Mouse (Mus musculus) urinary bladder, postnatal 36 days (tissue): Measurements from ENCODE around the gene Gpr183.

Experiments used
- DNase-seq, 2 experiments: peaks; one replicate each; pipeline ENCODE4 v3.0.0; 2022; ENCODE audit warnings: low spot score in 2 of 2, mixed read lengths in 1 of 2

Gpr183 gene

GRCm38 (mm10) chr14:121987691-121988090 lies 22.7 kb upstream of the Gpr183 start:
- DNase-seq, result no peak

GRCm38 (mm10) chr14:121987287-121987686 lies 22.3 kb upstream of the Gpr183 start:
- no peak for DNase-seq

DNA sequence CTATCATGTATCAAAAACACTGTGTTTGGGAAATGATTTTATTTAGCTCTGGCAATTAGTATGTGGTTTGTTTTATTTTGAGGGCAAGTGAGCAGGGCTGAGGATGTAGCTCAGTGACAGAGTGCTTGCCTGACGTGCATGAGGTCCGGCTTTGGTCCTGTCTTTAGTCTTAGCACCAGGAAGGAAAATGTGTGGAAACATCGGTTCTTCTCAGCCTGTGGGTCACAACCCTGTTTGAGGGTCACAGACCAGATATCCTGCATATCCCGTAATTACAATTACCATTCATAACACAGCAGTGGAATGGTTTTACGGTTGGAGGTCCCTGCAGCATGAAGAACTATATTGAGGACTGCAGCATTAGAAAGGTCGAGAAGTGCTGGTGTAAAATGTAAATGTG lies 21.0 kb upstream of the Gpr183 start:
- no peak for DNase-seq

- no peak for DNase-seq
Measured at GRCm38 (mm10) chr14:121985477-121985876, 20.5 kb upstream of the Gpr183 start.

GRCm38 (mm10) chr14:121983009-121983933 lies 18.3 kb upstream of the Gpr183 start:
- DNase-seq, result no peak

DNA sequence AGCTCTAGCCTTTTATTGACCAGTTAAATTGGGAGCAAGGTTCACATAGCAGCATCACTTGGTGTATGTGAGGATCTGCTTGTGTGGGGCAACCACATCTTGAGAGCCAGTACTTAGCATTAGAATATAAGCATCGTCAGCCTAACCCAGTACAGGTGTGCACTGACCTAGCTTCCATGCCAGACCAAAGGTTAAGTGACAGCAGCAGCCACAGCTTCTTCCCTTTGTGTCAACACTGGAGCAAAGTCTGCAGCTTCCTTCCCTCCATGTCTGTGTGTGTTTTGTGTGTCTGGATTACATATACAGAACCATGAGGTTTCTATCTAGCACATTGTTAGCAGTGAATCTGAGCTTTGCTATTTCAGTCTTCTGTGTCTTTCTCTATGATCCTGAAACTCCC lies 16.5 kb upstream of the Gpr183 start:
- DNase-seq, result no peak

DNA sequence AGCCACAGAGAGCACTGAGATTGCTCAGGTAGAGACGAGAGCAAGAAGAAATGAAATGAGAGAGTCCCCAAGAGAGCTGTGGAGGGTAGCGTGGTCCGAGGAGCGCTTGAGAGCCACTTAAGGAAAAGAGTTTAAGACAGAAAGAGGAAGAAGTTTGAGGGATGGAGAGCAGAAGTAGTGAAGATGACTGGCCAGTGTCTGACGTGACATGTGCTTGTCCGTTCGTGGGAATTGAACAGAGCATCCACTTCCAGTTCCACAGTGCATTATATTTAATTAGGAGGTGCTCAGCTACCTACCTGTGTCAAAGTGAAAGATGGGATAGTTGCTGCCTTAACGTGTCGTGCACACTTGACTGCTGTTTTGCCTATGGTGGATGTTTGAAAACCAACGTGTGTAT lies 8.1 kb upstream of the Gpr183 start:
- no peak for DNase-seq

DNA sequence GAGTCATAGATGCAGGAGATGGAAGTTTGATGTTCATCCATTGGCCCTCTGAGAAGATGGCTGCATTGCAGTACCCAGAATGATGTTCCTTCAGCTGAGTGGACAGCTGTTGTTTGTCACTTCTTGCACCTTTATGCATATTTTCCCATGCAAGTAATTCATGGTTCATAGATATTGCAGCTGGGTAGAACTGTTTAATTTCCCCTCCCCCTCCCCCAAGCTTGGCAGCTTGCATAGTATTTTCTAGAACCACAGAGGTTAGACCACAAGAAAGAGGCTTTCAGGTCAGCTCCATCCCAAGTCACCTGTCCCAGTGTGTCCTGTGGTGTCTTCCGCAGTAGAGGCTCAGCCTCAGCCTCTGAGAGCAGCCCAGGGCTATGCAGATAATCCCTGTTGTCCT lies 5.4 kb upstream of the Gpr183 start:
- DNase-seq, result no peak

GRCm38 (mm10) chr14:121967095-121967494 lies 2.1 kb upstream of the Gpr183 start:
- no peak for DNase-seq

GRCm38 (mm10) chr14:121965461-121965860 lies 466 bp upstream of the Gpr183 start:
- DNase-seq, result no peak

DNA sequence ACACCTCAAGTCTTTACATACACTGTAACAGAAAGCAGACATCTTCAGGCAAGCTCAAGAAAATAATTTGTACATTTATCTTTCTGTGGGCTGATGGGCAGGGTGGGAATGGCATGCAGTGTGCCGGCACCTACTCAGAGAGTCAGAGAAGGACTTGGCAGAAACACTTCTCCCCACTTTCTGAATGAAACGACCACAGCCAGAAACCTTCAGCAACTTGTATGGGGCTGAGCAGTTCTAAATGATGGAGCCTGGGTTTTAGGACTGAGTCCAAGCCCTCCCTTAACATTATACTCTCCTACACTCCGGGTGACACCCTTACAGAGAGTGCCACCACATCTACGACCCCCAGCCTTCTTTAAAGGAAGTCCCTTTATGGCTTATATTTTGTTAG lies 1.1 kb downstream of the Gpr183 start:
- DNase-seq, result no peak

GRCm38 (mm10) chr14:121963251-121963941 lies 1.6 kb downstream of the Gpr183 start:
- DNase-seq, result no peak

GRCm38 (mm10) chr14:121962128-121962890 lies 2.7 kb downstream of the Gpr183 start:
- DNase-seq, result no peak

GRCm38 (mm10) chr14:121961496-121962127 lies 3.4 kb downstream of the Gpr183 start:
- no peak for DNase-seq

GRCm38 (mm10) chr14:121960997-121961396 lies 4.0 kb downstream of the Gpr183 start:
- DNase-seq, result no peak

DNA sequence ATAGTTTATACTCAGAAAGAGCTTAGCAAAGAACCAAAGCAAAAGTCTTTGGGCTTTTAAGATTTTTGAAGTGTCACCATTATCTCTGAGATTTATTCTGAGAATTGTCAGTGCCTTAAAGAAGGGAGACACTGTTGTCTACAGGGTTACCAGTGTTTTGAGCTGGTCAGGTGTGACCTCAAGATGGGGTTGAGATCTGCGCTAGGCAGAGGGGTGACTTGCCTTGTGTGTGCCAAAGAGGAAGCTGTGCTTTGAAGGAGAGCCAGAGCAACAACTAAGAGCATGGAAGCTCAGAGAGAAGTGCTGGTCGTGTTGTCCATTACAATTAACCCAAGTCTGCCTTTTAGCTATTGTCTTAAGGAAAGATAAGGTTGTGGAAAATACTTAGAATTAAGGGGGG lies 4.5 kb downstream of the Gpr183 start:
- DNase-seq, result no peak

DNA sequence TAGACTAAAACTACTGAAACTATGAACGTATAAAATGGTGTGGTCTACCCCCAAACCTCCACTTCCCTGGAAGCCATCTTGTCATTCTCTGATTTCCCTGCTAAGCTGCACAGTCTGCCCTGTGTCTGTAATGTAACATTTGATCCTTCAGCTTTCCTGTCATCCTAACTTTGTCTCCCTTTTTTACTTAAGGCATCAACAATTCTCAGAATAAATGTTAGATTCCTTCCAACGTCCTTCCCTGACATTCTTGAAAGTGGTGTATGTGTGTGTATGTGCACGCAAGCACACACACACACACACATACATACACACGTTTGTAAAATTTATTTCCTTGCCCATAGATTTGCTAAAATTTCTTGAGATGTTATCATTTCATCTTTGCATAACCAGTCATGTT lies 5.0 kb downstream of the Gpr183 start:
- DNase-seq, result no peak

- DNase-seq, result no peak
Measured at GRCm38 (mm10) chr14:121959538-121959980, 5.4 kb downstream of the Gpr183 start.

DNA sequence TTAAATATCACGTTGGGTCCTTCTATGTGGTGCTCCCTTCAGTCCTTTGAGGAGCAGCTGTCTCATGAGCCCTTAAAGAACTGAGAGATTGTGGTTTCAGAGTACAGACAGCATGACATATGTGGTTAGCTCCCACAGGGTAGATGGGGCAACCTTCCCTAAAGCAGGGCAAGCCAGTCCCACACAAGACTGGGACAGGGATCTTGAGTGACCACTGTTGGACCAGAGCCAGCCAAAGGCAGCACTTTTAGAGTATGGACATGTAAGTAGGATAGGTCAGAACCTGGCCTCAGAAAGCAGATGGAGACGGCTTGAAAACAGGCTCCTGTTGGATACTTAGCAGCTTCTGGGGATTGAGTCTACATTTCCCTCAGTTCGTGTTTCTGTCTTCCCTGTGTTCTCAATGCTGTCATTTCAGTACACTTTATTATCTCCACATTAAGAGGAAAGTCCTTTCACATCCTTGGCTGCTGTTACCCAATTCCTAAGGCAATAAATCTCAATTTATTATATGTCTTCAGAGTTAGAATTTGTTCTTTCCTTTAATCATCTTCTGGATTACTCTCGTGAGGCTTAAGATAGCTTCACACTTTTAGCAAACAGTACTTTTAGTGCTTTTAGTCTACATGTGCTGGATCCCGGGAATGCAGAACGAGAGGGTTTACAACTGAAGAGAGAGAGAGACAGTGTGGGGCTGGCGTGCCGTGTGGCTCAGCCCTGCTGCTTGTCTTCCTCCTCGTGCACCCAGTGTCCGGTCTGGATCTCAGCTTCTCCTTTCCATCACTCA lies 6.1 kb downstream of the Gpr183 start:
- no peak for DNase-seq

DNA sequence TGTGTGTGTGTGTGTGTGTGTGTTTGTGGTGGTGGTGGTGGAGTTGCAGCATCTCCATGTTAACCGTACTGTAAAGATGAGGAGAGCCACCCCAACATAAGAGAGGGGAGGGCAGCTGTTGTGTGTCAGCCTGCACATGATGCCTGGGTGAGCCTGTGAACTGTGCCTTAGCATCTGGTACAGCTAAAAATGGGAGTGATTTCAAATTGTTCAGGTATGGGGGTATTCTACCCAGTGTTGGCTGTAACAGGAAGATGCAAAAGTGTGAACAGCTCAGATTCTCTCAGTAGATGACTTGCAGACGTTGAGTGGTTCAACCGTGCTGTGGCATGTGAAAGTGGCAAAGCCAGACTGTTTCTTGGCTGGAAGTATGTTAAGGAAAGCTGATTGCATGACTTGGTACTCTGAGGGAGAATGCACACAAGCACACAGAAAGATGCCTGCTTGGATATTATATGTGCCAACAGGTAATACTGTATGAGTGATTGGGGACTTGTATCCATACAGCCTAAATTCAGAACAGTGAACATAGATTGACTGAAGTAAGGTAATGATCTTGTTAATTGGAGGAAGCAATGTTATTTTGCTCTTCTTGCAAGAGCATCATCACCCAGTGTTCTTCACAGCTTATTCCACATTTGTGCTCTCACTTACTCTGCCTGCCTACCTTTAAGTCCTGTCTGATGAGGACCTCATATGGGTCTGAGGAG lies 6.8 kb downstream of the Gpr183 start:
- no peak for DNase-seq
